10 mouse cellular contexts compared by ENCODE assay signal in the genomic region with DNA sequence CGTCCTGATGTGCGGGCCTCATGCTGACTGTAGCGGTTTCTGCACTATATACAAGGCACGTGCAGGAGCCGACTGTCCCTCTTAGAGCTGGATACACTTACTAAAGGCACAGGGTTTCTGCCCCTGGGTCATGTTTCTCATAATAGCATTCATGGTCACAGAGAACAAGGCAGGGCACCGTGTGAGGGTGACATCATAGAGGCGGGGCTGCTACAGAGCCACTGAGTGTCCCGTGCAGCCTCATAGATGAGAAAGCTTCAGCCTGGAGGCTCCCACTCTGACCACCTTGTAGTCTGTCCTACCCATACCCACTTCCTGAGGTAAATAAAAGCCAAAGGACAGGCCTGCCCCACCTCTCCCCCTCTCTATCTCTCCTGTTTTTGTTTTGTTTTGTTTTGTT.
DNase-seq lines count a peak whose midpoint lies in the region; ATAC-seq lines count a peak whose summit lies in the region.
"Had no signal": no experiment of that assay in that cellular context is flagged by ENCODE, and none has a peak within 500 bp of the region (broad histone marks: within the 10 kb centered on the region; RNA-seq: fewer than 3 reads in every experiment).

No protein-coding gene starts in this region.

- 32% methylated on average over 8 of the region's 8 CpGs for WGBS in forebrain, embryonic 14.5 days
- 38% methylated on average over 8 of the region's 8 CpGs for WGBS in midbrain, embryonic 15.5 days

- no peaks in the 10 kb centered on the region for H3K36me3 ChIP-seq in forebrain, embryonic 14.5 days (ENCODE audit: control insufficient read depth, insufficient read depth, low read length)
- no peaks in the 10 kb centered on the region for H3K36me3 ChIP-seq in midbrain, embryonic 15.5 days (replicated peaks)
- H3K36me3 ChIP-seq: hindbrain, embryonic 15.5 days had no signal

- no peak overlapping the region for H3K9ac ChIP-seq in forebrain, embryonic 14.5 days (ENCODE audit: low read length)
- H3K9ac ChIP-seq in midbrain, embryonic 15.5 days: no peak overlapping the region
- H3K9ac ChIP-seq: hindbrain, embryonic 15.5 days had no signal

- no peak overlapping the region for H3K4me3 ChIP-seq in forebrain, embryonic 14.5 days (ENCODE audit: low read depth, low read length)
- H3K4me3 ChIP-seq in midbrain, embryonic 15.5 days: no peak overlapping the region
- H3K4me3 ChIP-seq: hindbrain, embryonic 15.5 days had no signal

- H3K9me3 ChIP-seq in forebrain, embryonic 14.5 days (replicated peaks; ENCODE audit: control insufficient read depth, low read length): no peaks in the 10 kb centered on the region
- no peaks in the 10 kb centered on the region for H3K9me3 ChIP-seq in midbrain, embryonic 15.5 days
- H3K9me3 ChIP-seq: hindbrain, embryonic 15.5 days had no signal

- H3K4me2 ChIP-seq in forebrain, embryonic 14.5 days (ENCODE audit: low read length): no peak overlapping the region
- H3K4me2 ChIP-seq in midbrain, embryonic 15.5 days: no peak overlapping the region
- H3K4me2 ChIP-seq: hindbrain, embryonic 15.5 days had no signal

- no peaks in the 10 kb centered on the region for H3K27me3 ChIP-seq in forebrain, embryonic 14.5 days (replicated peaks; ENCODE audit: control insufficient read depth, insufficient read depth, low read length)
- no peaks in the 10 kb centered on the region for H3K27me3 ChIP-seq in midbrain, embryonic 15.5 days (replicated peaks)
- H3K27me3 ChIP-seq: hindbrain, embryonic 15.5 days had no signal

- no peak overlapping the region for H3K27ac ChIP-seq in forebrain, embryonic 14.5 days (ENCODE audit: low read depth, low read length)
- H3K27ac ChIP-seq in midbrain, embryonic 15.5 days: no peak overlapping the region
- H3K27ac ChIP-seq: hindbrain, embryonic 15.5 days; macrophage had no signal

- ATAC-seq in forebrain, embryonic 14.5 days: peak; percentile 54; the same call in 1 of the 2 replicates
- ATAC-seq in midbrain, embryonic 15.5 days (replicated peaks): peak; percentile 22; the same call in 1 of the 2 replicates
- no peak for ATAC-seq in inflammation-experienced regulatory T-cells, adult 6 months

- peaks cover 8% of the 10 kb centered on the region; the same call in 1 of the 2 replicates for H3K4me1 ChIP-seq in forebrain, embryonic 14.5 days (ENCODE audit: control insufficient read depth, insufficient read depth, low read length)
- peaks cover 31% of the 10 kb centered on the region; the same call in 1 of the 2 replicates for H3K4me1 ChIP-seq in midbrain, embryonic 15.5 days

- peak; percentile 67 for DNase-seq in embryo, embryonic 10 days (ENCODE audit: low spot score)
- no peak for DNase-seq in embryo, embryonic 9.5 days (ENCODE audit: extremely low spot score)
- DNase-seq in layer of hippocampus, adult 11-12 months (ENCODE audit: low spot score): peak; percentile 36
- no peak for DNase-seq in layer of hippocampus, adult 9-10 months (ENCODE audit: low spot score)
- DNase-seq in forebrain, embryonic 14.5 days (ENCODE audit: low spot score): no peak
- DNase-seq in lung, postnatal 25 days (ENCODE audit: low spot score): no peak

Comparison
In these comparisons a context has a peak if more than half of its experiments do, and no peak if none do; other contexts are left out.
1. DNase-seq: peak in embryo, embryonic 10 days (single experiment) and layer of hippocampus, adult 11-12 months (single experiment); none in embryo, embryonic 9.5 days (single experiment), layer of hippocampus, adult 9-10 months (single experiment), forebrain, embryonic 14.5 days (single experiment) and lung, postnatal 25 days (single experiment).